Mouse (Mus musculus): ENCODE measurements around the gene Fam57a. TPM values are rescaled to one million over a fixed set of nuclear protein-coding genes. Genes with fewer than 3 reads are reported as not detected.

The Fam57a gene
- polyA plus RNA-seq, 3 experiments from 2014 or later = 2.5 to 4.5 (median 3.6) TPM

GRCm38 (mm10) chr11:76247239-76247638 is 67.8 kb downstream of the Fam57a start:
- no peak for ATAC-seq

GRCm38 (mm10) chr11:76252036-76252435 is 72.6 kb downstream of the Fam57a start:
- ATAC-seq = no peak

- peak; percentile 83 for ATAC-seq
Observed at GRCm38 (mm10) chr11:76253145-76253917, 73.9 kb downstream of the Fam57a start.

GRCm38 (mm10) chr11:76253918-76254264 is 74.4 kb downstream of the Fam57a start:
- ATAC-seq = no peak

GRCm38 (mm10) chr11:76255431-76256001 is 76.0 kb downstream of the Fam57a start:
- ATAC-seq = no peak

- ATAC-seq = no peak
Observed at GRCm38 (mm10) chr11:76256129-76256528, 76.7 kb downstream of the Fam57a start.

- ATAC-seq = no peak
Observed at GRCm38 (mm10) chr11:76257386-76257785, 77.9 kb downstream of the Fam57a start.

- no peak for ATAC-seq
Observed at GRCm38 (mm10) chr11:76258511-76258910, 79.0 kb downstream of the Fam57a start.

- no peak for ATAC-seq
Observed at GRCm38 (mm10) chr11:76260208-76261050, 81.0 kb downstream of the Fam57a start.

- ATAC-seq = peak; percentile 74
Observed at GRCm38 (mm10) chr11:76261224-76261623, 81.8 kb downstream of the Fam57a start.

GRCm38 (mm10) chr11:76262611-76263351 is 83.3 kb downstream of the Fam57a start:
- no peak for ATAC-seq

Other genes with a start within 250 kb of the Fam57a start
- gene Rph3al, start 241.2 kb upstream of the Fam57a start, polyA plus RNA-seq (2017; shearing (Covaris generic)) = 1 to 10 TPM; 5.6 to 7.4 (median 6.7) TPM
- gene 1700016K19Rik, start 179.8 kb upstream of the Fam57a start, polyA plus RNA-seq (2017; shearing (Covaris generic)) = under 1 TPM in 1 of 3 experiments, not detected in 2; 0.62 TPM
- gene Rflnb, start 151.9 kb upstream of the Fam57a start, polyA plus RNA-seq (2017; shearing (Covaris generic)) = 10 to 100 TPM in 2 of 3 experiments, 1 to 10 TPM in 1; 7.9 to 25.3 (median 24.8) TPM
- gene Vps53, start within 50 bp of the Fam57a start, polyA plus RNA-seq (2017; shearing (Covaris generic)) = 10 to 100 TPM; 41.0 to 62.8 (median 49.8) TPM
- 1 to 10 TPM in 1 of 3 experiments, not detected in 2; 1.0 TPM for gene Dbil5, start 37.9 kb downstream of the Fam57a start, polyA plus RNA-seq (2017; shearing (Covaris generic))
- gene Gemin4, start 38.0 kb downstream of the Fam57a start, polyA plus RNA-seq (2017; shearing (Covaris generic)) = 10 to 100 TPM in 2 of 3 experiments, 1 to 10 TPM in 1; 8.3 to 13.4 (median 11.0) TPM
- 10 to 100 TPM in 2 of 3 experiments, 1 to 10 TPM in 1; 9.4 to 14.2 (median 12.9) TPM for gene Mrm3, start 64.0 kb downstream of the Fam57a start, polyA plus RNA-seq (2017; shearing (Covaris generic))
- gene Glod4, start 64.1 kb downstream of the Fam57a start, polyA plus RNA-seq (2017; shearing (Covaris generic)) = 100 to 1,000 TPM in 1 of 3 experiments, 10 to 100 TPM in 2; 83.0 to 101 (median 84.6) TPM
- gene Nxn, start 219.5 kb downstream of the Fam57a start, polyA plus RNA-seq (2017; shearing (Covaris generic)) = 1 to 10 TPM; 1.1 to 2.0 (median 1.6) TPM
- gene Timm22, start 227.3 kb downstream of the Fam57a start, polyA plus RNA-seq (2017; shearing (Covaris generic)) = 10 to 100 TPM; 60.7 to 86.9 (median 76.3) TPM